Mouse (Mus musculus) myocyte (in vitro differentiated cells): Measurements from ENCODE around the gene Tnnt2. TPM values are rescaled to one million over a fixed set of nuclear protein-coding genes. Genes with fewer than 3 reads are reported as not detected.

Experiments used
- H3K27me3 ChIP-seq: one replicate; pipeline ENCODE4 v1.6.1; 2011; ENCODE audit not compliant: control insufficient read depth, insufficient read depth, insufficient read length
- H3K36me3 ChIP-seq: one replicate; pipeline ENCODE4 v1.6.1; 2011; ENCODE audit not compliant: control insufficient read depth, insufficient read depth
- H3K4me2 ChIP-seq: one replicate; pipeline ENCODE4 v1.6.1; 2011; ENCODE audit warnings: low read depth, control low read depth
- H3K4me3 ChIP-seq: one replicate; pipeline ENCODE4 v1.5.1; 2011; ENCODE audit warnings: mild to moderate bottlenecking, control low read depth, moderate library complexity
- H3K79me2 ChIP-seq: one replicate; pipeline ENCODE4 v1.6.1; 2011; ENCODE audit not compliant: control insufficient read depth, insufficient read depth
- H3ac ChIP-seq: one replicate; pipeline ENCODE4 v1.6.1; 2011; ENCODE audit not compliant: control insufficient read depth, insufficient read length
- CEBPB ChIP-seq: IDR thresholded peaks from 2 replicates; pipeline ENCODE4 v1.6.1; 2011; ENCODE audit warnings: mild to moderate bottlenecking, moderate library complexity; ENCODE audit not compliant: poor library complexity, insufficient read depth, severe bottlenecking
- E2F4 ChIP-seq: IDR thresholded peaks from one replicate; pipeline ENCODE4 v1.6.1; 2011; ENCODE audit warnings: mild to moderate bottlenecking, control low read depth, moderate library complexity; ENCODE audit not compliant: insufficient read depth
- MAX ChIP-seq: IDR thresholded peaks from one replicate; pipeline ENCODE4 v1.6.1; 2011; ENCODE audit warnings: low read depth, mild to moderate bottlenecking, control low read depth
- MYOD1 ChIP-seq, 3 experiments: IDR thresholded peaks; one replicate each; pipeline ENCODE4 v1.6.1; 2011; ENCODE audit warnings: control low read depth in 2 of 3, low read depth in 2 of 3, mild to moderate bottlenecking in 2 of 3, moderate library complexity in 1 of 3; ENCODE audit not compliant: insufficient read length in 2 of 3, control insufficient read depth in 1 of 3
- MYOG ChIP-seq, 3 experiments: IDR thresholded peaks; one replicate each; pipeline ENCODE4 v1.6.1; 2011; ENCODE audit warnings: control low read depth in 2 of 3, low read depth in 2 of 3, mild to moderate bottlenecking in 2 of 3; ENCODE audit not compliant: insufficient read length in 2 of 3, control insufficient read depth in 1 of 3, insufficient read depth in 1 of 3
- POLR2A ChIP-seq: IDR thresholded peaks from one replicate; pipeline ENCODE4 v1.6.1; 2011; ENCODE audit warnings: low read depth, mild to moderate bottlenecking, control low read depth, moderate library complexity; ENCODE audit not compliant: insufficient read length
- POLR2AphosphoS2 ChIP-seq: IDR thresholded peaks from one replicate; pipeline ENCODE4 v1.6.1; 2011; ENCODE audit warnings: low read depth, control low read depth; ENCODE audit not compliant: insufficient read length
- REST ChIP-seq: IDR thresholded peaks from one replicate; pipeline ENCODE4 v1.6.1; 2011; ENCODE audit warnings: mild to moderate bottlenecking, control low read depth, moderate library complexity; ENCODE audit not compliant: insufficient read depth, insufficient read length
- SRF ChIP-seq: IDR thresholded peaks from one replicate; pipeline ENCODE4 v1.6.1; 2011; ENCODE audit warnings: low read depth; ENCODE audit not compliant: control insufficient read depth, insufficient read length
- TCF12 ChIP-seq: IDR thresholded peaks from one replicate; pipeline ENCODE4 v1.6.1; 2011; ENCODE audit warnings: mild to moderate bottlenecking, control low read depth; ENCODE audit not compliant: poor library complexity, insufficient read depth, severe bottlenecking
- TCF3 ChIP-seq: IDR thresholded peaks from one replicate; pipeline ENCODE4 v1.6.1; 2011; ENCODE audit warnings: low read depth, control low read depth; ENCODE audit not compliant: insufficient read length
- USF1 ChIP-seq: IDR thresholded peaks from one replicate; pipeline ENCODE4 v1.6.1; 2011; ENCODE audit warnings: low read depth, mild to moderate bottlenecking, control low read depth, moderate library complexity
- polyA plus RNA-seq: library from polyadenylated mRNA; unstranded; fragments of >200 nt; fragmentation: generic; extraction: Trizol; gene quantifications from one replicate; pipeline ENCODE4 v1.2.1, GENCODE M21; 2012; ENCODE audit warnings: missing spikeins

The Tnnt2 gene
- polyA plus RNA-seq, 1 experiment = 2,000 TPM

GRCm38 (mm10) chr1:135820736-135821364, 15.3 kb upstream of the Tnnt2 start:
- no peak overlapping the region for H3ac ChIP-seq
- no peaks in the 10 kb centered on the region for H3K36me3 ChIP-seq
- H3K4me2 ChIP-seq = no peak overlapping the region
- H3K79me2 ChIP-seq = no peaks in the 10 kb centered on the region
- H3K4me3 ChIP-seq = no peak overlapping the region
- TF ChIP-seq MYOG (IDR thresholded peaks at IDR 0.05; ENCODE audit: control insufficient read depth in 1 of 3, insufficient read depth in 1 of 3, insufficient read length in 2 of 3, low read depth in 2 of 3) = peak in 2 of 3 experiments; percentile 3 to 81
- TF ChIP-seq TCF3 = no peak
- TF ChIP-seq CEBPB = no peak
- TF ChIP-seq MYOD1 (IDR thresholded peaks at IDR 0.05; ENCODE audit: control insufficient read depth in 1 of 3, insufficient read length in 2 of 3, low read depth in 2 of 3) = peak in 1 of 3 experiments; percentile 82
- no peak for TF ChIP-seq REST
- no peak for TF ChIP-seq TCF12
- no peak for TF ChIP-seq E2F4
- H3K27me3 ChIP-seq = peaks cover 4% of the 10 kb centered on the region

GRCm38 (mm10) chr1:135821780-135822179, 14.4 kb upstream of the Tnnt2 start:
- TF ChIP-seq MYOG (IDR thresholded peaks at IDR 0.05; ENCODE audit: control insufficient read depth in 1 of 3, insufficient read depth in 1 of 3, insufficient read length in 2 of 3, low read depth in 2 of 3) (peak in 2 of 3 experiments; percentile 50 to 65), MYOD1 (IDR thresholded peaks at IDR 0.05; ENCODE audit: control insufficient read depth in 1 of 3, insufficient read length in 2 of 3, low read depth in 2 of 3) (peak in 2 of 3 experiments; percentile 33 to 44), CEBPB (no peak)
- Histone ChIP-seq H3K4me3 (no peak overlapping the region), H3K79me2 (no peaks in the 10 kb centered on the region), H3K27me3 (peaks cover 4% of the 10 kb centered on the region), H3ac (no peak overlapping the region), H3K4me2 (no peak overlapping the region), H3K36me3 (no peaks in the 10 kb centered on the region)

- H3ac ChIP-seq = no peak overlapping the region
- H3K4me2 ChIP-seq = no peak overlapping the region
- no peaks in the 10 kb centered on the region for H3K36me3 ChIP-seq
- no peaks in the 10 kb centered on the region for H3K27me3 ChIP-seq
- H3K79me2 ChIP-seq = no peaks in the 10 kb centered on the region
- TF ChIP-seq MYOD1 (IDR thresholded peaks at IDR 0.05; ENCODE audit: control insufficient read depth in 1 of 3, insufficient read length in 2 of 3, low read depth in 2 of 3) (no peak), SRF (no peak), CEBPB (no peak)
- H3K4me3 ChIP-seq = no peak overlapping the region
Measured at GRCm38 (mm10) chr1:135828918-135829317, 7.2 kb upstream of the Tnnt2 start.

- H3K4me3 ChIP-seq = no peak overlapping the region
- H3K4me2 ChIP-seq = peak overlapping the region; percentile 18
- no peak overlapping the region for H3ac ChIP-seq
- TF ChIP-seq REST = no peak
- no peak for TF ChIP-seq POLR2AphosphoS2
- peak; percentile 100 for TF ChIP-seq TCF12
- TF ChIP-seq USF1 = no peak
- TF ChIP-seq MAX = no peak
- TF ChIP-seq SRF = no peak
- TF ChIP-seq E2F4 = no peak
- TF ChIP-seq MYOD1 (IDR thresholded peaks at IDR 0.05; ENCODE audit: control insufficient read depth in 1 of 3, insufficient read length in 2 of 3, low read depth in 2 of 3) = peak; percentile 91 to 99 (median 99)
- TF ChIP-seq CEBPB = no peak
- peak; percentile 100 for TF ChIP-seq TCF3
- no peak for TF ChIP-seq POLR2A
- TF ChIP-seq MYOG (IDR thresholded peaks at IDR 0.05; ENCODE audit: control insufficient read depth in 1 of 3, insufficient read depth in 1 of 3, insufficient read length in 2 of 3, low read depth in 2 of 3) = peak; percentile 99 to 100 (median 100)
- H3K79me2 ChIP-seq = peaks cover 30% of the 10 kb centered on the region
- no peaks in the 10 kb centered on the region for H3K27me3 ChIP-seq
- H3K36me3 ChIP-seq = peaks cover under 1% of the 10 kb centered on the region
Measured at GRCm38 (mm10) chr1:135834206-135834859, 1.8 kb upstream of the Tnnt2 start.

GRCm38 (mm10) chr1:135834983-135835382, 1.2 kb upstream of the Tnnt2 start:
- peak in 1 of 3 experiments; percentile 20 for TF ChIP-seq MYOG (IDR thresholded peaks at IDR 0.05; ENCODE audit: control insufficient read depth in 1 of 3, insufficient read depth in 1 of 3, insufficient read length in 2 of 3, low read depth in 2 of 3)
- TF ChIP-seq TCF12 = no peak
- TF ChIP-seq E2F4 = no peak
- no peak for TF ChIP-seq TCF3
- H3K4me2 ChIP-seq = peak overlapping the region; percentile 49

More at GRCm38 (mm10) chr1:135834983-135835382, 1.2 kb upstream of the Tnnt2 start:
- Histone ChIP-seq H3K79me2 (peaks cover 36% of the 10 kb centered on the region), H3ac (no peak overlapping the region), H3K36me3 (peaks cover 6% of the 10 kb centered on the region), H3K27me3 (no peaks in the 10 kb centered on the region), H3K4me3 (no peak overlapping the region)
